Mouse (Mus musculus): Measurements from ENCODE around the gene Arhgap6. TPM values are rescaled to one million over a fixed set of nuclear protein-coding genes. Genes with fewer than 3 reads are reported as not detected.

Gene Arhgap6
- total and polyA plus RNA-seq, 3 experiments = 1.7 to 3.3 (median 2.8) TPM

- Histone ChIP-seq H3K4me3 (no peak overlapping the region), H3K27ac (no peak overlapping the region), H3K36me3 (ENCODE audit: control insufficient read depth, insufficient read depth, low read length) (no peaks in the 10 kb centered on the region), H3K79me2 (replicated peaks; ENCODE audit: control insufficient read depth, insufficient read depth, low read length) (no peaks in the 10 kb centered on the region), H3K9ac (ENCODE audit: low read depth, low read length) (no peak overlapping the region), H3K27me3 (ENCODE audit: control insufficient read depth, insufficient read depth, low read length) (no peaks in the 10 kb centered on the region), H3K4me1 (ENCODE audit: control insufficient read depth, insufficient read depth, low read length) (no peaks in the 10 kb centered on the region)
- 70% methylated on average over 3 of the region's 3 CpGs for WGBS
- no peak for DNase-seq
- intact Hi-C loops (cut with DNase I) = loop anchor here (10.0 kb wide), 1 partner anchor 469 kb away; no protein-coding TSS in a partner anchor
- TF ChIP-seq CTCF (IDR thresholded peaks at IDR 0.05) (no peak), POLR2A (IDR thresholded peaks at IDR 0.05; ENCODE audit: insufficient read depth, low read depth, low read length) (no peak), EP300 (IDR thresholded peaks at IDR 0.05; ENCODE audit: insufficient read depth, low read depth, low read length) (no peak)
Measured at GRCm38 (mm10) chrX:169325929-169326595, 531.2 kb downstream of the Arhgap6 start.

GRCm38 (mm10) chrX:169332264-169332663 is 537.4 kb downstream of the Arhgap6 start:
- Histone ChIP-seq H3K9ac (ENCODE audit: low read depth, low read length) (no peak overlapping the region), H3K27me3 (ENCODE audit: control insufficient read depth, insufficient read depth, low read length) (no peaks in the 10 kb centered on the region), H3K27ac (no peak overlapping the region), H3K4me3 (no peak overlapping the region), H3K79me2 (replicated peaks; ENCODE audit: control insufficient read depth, insufficient read depth, low read length) (no peaks in the 10 kb centered on the region), H3K4me1 (ENCODE audit: control insufficient read depth, insufficient read depth, low read length) (no peaks in the 10 kb centered on the region), H3K36me3 (ENCODE audit: control insufficient read depth, insufficient read depth, low read length) (no peaks in the 10 kb centered on the region)
- intact Hi-C loops (cut with DNase I) = no loop called here
- DNase-seq = peak in 1 of 2 experiments; percentile 21
- 36% methylated on average over 3 of the region's 3 CpGs for WGBS
- peak; percentile 58 for TF ChIP-seq CTCF (IDR thresholded peaks at IDR 0.05)
- no peak for TF ChIP-seq POLR2A (IDR thresholded peaks at IDR 0.05; ENCODE audit: insufficient read depth, low read depth, low read length)
- no peak for TF ChIP-seq EP300 (IDR thresholded peaks at IDR 0.05; ENCODE audit: insufficient read depth, low read depth, low read length)

- no peaks in the 10 kb centered on the region for H3K79me2 ChIP-seq (replicated peaks; ENCODE audit: control insufficient read depth, insufficient read depth, low read length)
- intact Hi-C loops (cut with DNase I) = no loop called here
Measured at GRCm38 (mm10) chrX:169337559-169337958, 542.7 kb downstream of the Arhgap6 start.

GRCm38 (mm10) chrX:169338213-169338612 is 543.3 kb downstream of the Arhgap6 start:
- H3K79me2 ChIP-seq (replicated peaks; ENCODE audit: control insufficient read depth, insufficient read depth, low read length) = no peaks in the 10 kb centered on the region
- no peak overlapping the region for H3K9ac ChIP-seq (ENCODE audit: low read depth, low read length)
- H3K4me3 ChIP-seq = no peak overlapping the region
- TF ChIP-seq POLR2A (IDR thresholded peaks at IDR 0.05; ENCODE audit: insufficient read depth, low read depth, low read length) (no peak), EP300 (IDR thresholded peaks at IDR 0.05; ENCODE audit: insufficient read depth, low read depth, low read length) (no peak), CTCF (IDR thresholded peaks at IDR 0.05) (no peak)
- no peak for DNase-seq
- H3K36me3 ChIP-seq (ENCODE audit: control insufficient read depth, insufficient read depth, low read length) = no peaks in the 10 kb centered on the region
- H3K27ac ChIP-seq = no peak overlapping the region
- 65% methylated on average over 3 of the region's 3 CpGs for WGBS
- no peaks in the 10 kb centered on the region for H3K4me1 ChIP-seq (ENCODE audit: control insufficient read depth, insufficient read depth, low read length)
- intact Hi-C loops (cut with DNase I) = no loop called here
- no peaks in the 10 kb centered on the region for H3K27me3 ChIP-seq (ENCODE audit: control insufficient read depth, insufficient read depth, low read length)

More at GRCm38 (mm10) chrX:169337559-169337958, 542.7 kb downstream of the Arhgap6 start:
- Histone ChIP-seq H3K4me3 (no peak overlapping the region), H3K27ac (no peak overlapping the region), H3K9ac (ENCODE audit: low read depth, low read length) (no peak overlapping the region), H3K4me1 (ENCODE audit: control insufficient read depth, insufficient read depth, low read length) (no peaks in the 10 kb centered on the region), H3K36me3 (ENCODE audit: control insufficient read depth, insufficient read depth, low read length) (no peaks in the 10 kb centered on the region), H3K27me3 (ENCODE audit: control insufficient read depth, insufficient read depth, low read length) (no peaks in the 10 kb centered on the region)
- no peak for TF ChIP-seq POLR2A (IDR thresholded peaks at IDR 0.05; ENCODE audit: insufficient read depth, low read depth, low read length)
- no peak for TF ChIP-seq EP300 (IDR thresholded peaks at IDR 0.05; ENCODE audit: insufficient read depth, low read depth, low read length)
- TF ChIP-seq CTCF (IDR thresholded peaks at IDR 0.05) = no peak
- no peak for DNase-seq

Other genes with a start within 250 kb of the Arhgap6 start
- gene Frmpd4, start 217.9 kb upstream of the Arhgap6 start, total RNA-seq (2021) = not detected
- gene Frmpd4, start 217.9 kb upstream of the Arhgap6 start, polyA plus RNA-seq (2012; rRNA removed) = not detected in 2 replicates
- 10 to 100 TPM; 43.2 to 56.0 TPM for gene Msl3, start 121.2 kb upstream of the Arhgap6 start, total RNA-seq (2021)
- 23.0 and 38.6 TPM in 2 replicates for gene Msl3, start 121.2 kb upstream of the Arhgap6 start, polyA plus RNA-seq (2012; rRNA removed)

Measured in heart, adult 2 months (tissue).